Mouse (Mus musculus): ENCODE measurements around the gene Il34. TPM values are rescaled to one million over a fixed set of nuclear protein-coding genes. Genes with fewer than 3 reads are reported as not detected.

The Il34 gene
- polyA plus RNA-seq, 1 experiment from 2014 or later: 2.4 TPM

- no peak overlapping the region for H3K4me3 ChIP-seq (ENCODE audit: low read depth, low read length)
- no peak overlapping the region for H3K27ac ChIP-seq (ENCODE audit: low read depth)
- no peak overlapping the region for H3K9ac ChIP-seq
- H3K4me2 ChIP-seq: no peak overlapping the region
- no peaks in the 10 kb centered on the region for H3K9me3 ChIP-seq (ENCODE audit: low read depth, low read length)
- DNase-seq (no peak), ATAC-seq (ENCODE audit: insufficient read depth) (no peak)
- no peaks in the 10 kb centered on the region for H3K27me3 ChIP-seq (ENCODE audit: insufficient read depth, low read length)
- TF ChIP-seq CTCF (IDR thresholded peaks at IDR 0.05; ENCODE audit: low read depth): no peak
- 85% methylated on average over 9 of the region's 9 CpGs for WGBS
- H3K4me1 ChIP-seq (ENCODE audit: insufficient read depth): 0 out of 2 replicates have a peak, but pooled peaks cover 1% of the 10 kb centered on the region
- H3K36me3 ChIP-seq (ENCODE audit: insufficient read depth): peaks cover 1% of the 10 kb centered on the region
These were observed 1.9 kb downstream of the Il34 start for GRCm38 (mm10) chr8:110803856-110804255.

GRCm38 (mm10) chr8:110802988-110803387 is 2.7 kb downstream of the Il34 start:
- no peaks in the 10 kb centered on the region for H3K27me3 ChIP-seq (ENCODE audit: insufficient read depth, low read length)
- ATAC-seq (ENCODE audit: insufficient read depth) (no peak), DNase-seq (no peak)
- H3K36me3 ChIP-seq (ENCODE audit: insufficient read depth): no peaks in the 10 kb centered on the region
- no peak overlapping the region for H3K9ac ChIP-seq
- no peak overlapping the region for H3K27ac ChIP-seq (ENCODE audit: low read depth)
- no peak overlapping the region for H3K4me3 ChIP-seq (ENCODE audit: low read depth, low read length)
- WGBS: 78% methylated on average over 5 of the region's 5 CpGs
- no peaks in the 10 kb centered on the region for H3K4me1 ChIP-seq (ENCODE audit: insufficient read depth)
- no peak for TF ChIP-seq CTCF (IDR thresholded peaks at IDR 0.05; ENCODE audit: low read depth)
- no peak overlapping the region for H3K4me2 ChIP-seq
- H3K9me3 ChIP-seq (ENCODE audit: low read depth, low read length): no peaks in the 10 kb centered on the region

GRCm38 (mm10) chr8:110797086-110797485 is 8.6 kb downstream of the Il34 start:
- H3K9me3 ChIP-seq (ENCODE audit: low read depth, low read length): no peaks in the 10 kb centered on the region
- DNase-seq: no peak
- H3K27ac ChIP-seq (ENCODE audit: low read depth): no peak overlapping the region
- ATAC-seq (ENCODE audit: insufficient read depth): no peak
- H3K4me2 ChIP-seq: no peak overlapping the region
- H3K27me3 ChIP-seq (ENCODE audit: insufficient read depth, low read length): no peaks in the 10 kb centered on the region
- no peak for TF ChIP-seq CTCF (IDR thresholded peaks at IDR 0.05; ENCODE audit: low read depth)
- no peak overlapping the region for H3K9ac ChIP-seq
- no peak overlapping the region for H3K4me3 ChIP-seq (ENCODE audit: low read depth, low read length)
- peaks cover 3% of the 10 kb centered on the region; the same call in 1 of the 2 replicates for H3K4me1 ChIP-seq (ENCODE audit: insufficient read depth)
- H3K36me3 ChIP-seq (ENCODE audit: insufficient read depth): no peaks in the 10 kb centered on the region
- 93% methylated on average over 8 of the region's 8 CpGs for WGBS

GRCm38 (mm10) chr8:110794363-110794965 is 11.3 kb downstream of the Il34 start:
- 87% methylated on average over 7 of the region's 7 CpGs for WGBS
- DNase-seq: no peak
- Histone ChIP-seq H3K36me3 (ENCODE audit: insufficient read depth) (no peaks in the 10 kb centered on the region), H3K9ac (no peak overlapping the region), H3K4me1 (ENCODE audit: insufficient read depth) (peaks cover 3% of the 10 kb centered on the region; the same call in 1 of the 2 replicates), H3K27ac (ENCODE audit: low read depth) (no peak overlapping the region), H3K27me3 (ENCODE audit: insufficient read depth, low read length) (no peaks in the 10 kb centered on the region), H3K9me3 (ENCODE audit: low read depth, low read length) (no peaks in the 10 kb centered on the region), H3K4me2 (no peak overlapping the region), H3K4me3 (ENCODE audit: low read depth, low read length) (no peak overlapping the region)
- no peak for ATAC-seq (ENCODE audit: insufficient read depth)
- no peak for TF ChIP-seq CTCF (IDR thresholded peaks at IDR 0.05; ENCODE audit: low read depth)

- Histone ChIP-seq H3K9me3 (ENCODE audit: low read depth, low read length) (no peaks in the 10 kb centered on the region), H3K27ac (ENCODE audit: low read depth) (no peak overlapping the region), H3K4me1 (ENCODE audit: insufficient read depth) (peaks cover 3% of the 10 kb centered on the region), H3K9ac (no peak overlapping the region), H3K36me3 (ENCODE audit: insufficient read depth) (no peaks in the 10 kb centered on the region), H3K4me3 (ENCODE audit: low read depth, low read length) (no peak overlapping the region), H3K27me3 (ENCODE audit: insufficient read depth, low read length) (no peaks in the 10 kb centered on the region), H3K4me2 (no peak overlapping the region)
- DNase-seq: no peak
- no peak for ATAC-seq (ENCODE audit: insufficient read depth)
- 87% methylated on average over 9 of the region's 9 CpGs for WGBS
- TF ChIP-seq CTCF (IDR thresholded peaks at IDR 0.05; ENCODE audit: low read depth): no peak
These were observed 11.8 kb downstream of the Il34 start for GRCm38 (mm10) chr8:110793936-110794335.

- H3K27me3 ChIP-seq (ENCODE audit: insufficient read depth, low read length): no peaks in the 10 kb centered on the region
- H3K4me1 ChIP-seq (ENCODE audit: insufficient read depth): peaks cover 3% of the 10 kb centered on the region
- no peak for TF ChIP-seq CTCF (IDR thresholded peaks at IDR 0.05; ENCODE audit: low read depth)
- no peak overlapping the region for H3K9ac ChIP-seq
- 76% methylated on average over 9 of the region's 9 CpGs for WGBS
- H3K27ac ChIP-seq (ENCODE audit: low read depth): peak overlapping the region; percentile 81
- no peak for ATAC-seq (ENCODE audit: insufficient read depth)
- no peaks in the 10 kb centered on the region for H3K36me3 ChIP-seq (ENCODE audit: insufficient read depth)
- no peak overlapping the region for H3K4me3 ChIP-seq (ENCODE audit: low read depth, low read length)
- no peak for DNase-seq
- H3K4me2 ChIP-seq: peak overlapping the region; percentile 4
- no peaks in the 10 kb centered on the region for H3K9me3 ChIP-seq (ENCODE audit: low read depth, low read length)
These were observed 12.2 kb downstream of the Il34 start for GRCm38 (mm10) chr8:110793511-110793910.

GRCm38 (mm10) chr8:110792574-110793200 is 13.0 kb downstream of the Il34 start:
- Histone ChIP-seq H3K9ac (no peak overlapping the region), H3K27me3 (ENCODE audit: insufficient read depth, low read length) (no peaks in the 10 kb centered on the region), H3K4me3 (ENCODE audit: low read depth, low read length) (no peak overlapping the region), H3K27ac (ENCODE audit: low read depth) (peak overlapping the region; percentile 81), H3K4me2 (peak overlapping the region; percentile 7), H3K36me3 (ENCODE audit: insufficient read depth) (no peaks in the 10 kb centered on the region), H3K9me3 (ENCODE audit: low read depth, low read length) (no peaks in the 10 kb centered on the region), H3K4me1 (ENCODE audit: insufficient read depth) (peaks cover 3% of the 10 kb centered on the region)
- no peak for TF ChIP-seq CTCF (IDR thresholded peaks at IDR 0.05; ENCODE audit: low read depth)
- peak; percentile 80 for DNase-seq
- WGBS: 25% methylated on average over 11 of the region's 11 CpGs
- peak; percentile 81 for ATAC-seq (ENCODE audit: insufficient read depth)
